Mouse (Mus musculus): Measurements from ENCODE around the gene Gm43518. TPM values are rescaled to one million over a fixed set of nuclear protein-coding genes. Genes with fewer than 3 reads are reported as not detected.

The Gm43518 gene
- polyA plus RNA-seq, 1 experiment from 2014 or later: 2.4 TPM

DNA sequence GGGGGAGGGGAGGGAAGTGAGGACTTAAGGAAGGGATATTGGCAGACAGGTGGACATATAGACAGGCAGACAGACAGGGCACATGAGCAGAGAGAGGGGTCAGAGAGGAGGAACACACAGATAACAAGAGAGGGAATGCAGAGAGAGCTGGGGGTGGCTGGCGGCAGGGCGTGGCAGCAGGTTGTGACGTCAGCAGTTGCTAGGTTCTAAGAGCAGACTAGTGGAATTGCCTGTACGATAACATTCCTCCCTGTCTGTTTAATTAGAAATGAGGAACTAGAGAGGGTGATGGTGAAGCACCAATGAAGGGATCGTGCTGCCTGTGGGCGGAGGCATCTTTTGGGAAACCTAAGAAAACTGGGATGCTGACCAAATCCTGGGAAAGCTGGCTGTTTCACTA, 35.5 kb upstream of the Gm43518 start:
- Histone ChIP-seq H3K36me3 (ENCODE audit: control insufficient read depth, insufficient read depth, low read length) (no peaks in the 10 kb centered on the region), H3K4me2 (replicated peaks; ENCODE audit: low read depth, low read length) (no peak overlapping the region), H3K4me3 (ENCODE audit: low read depth, low read length) (no peak overlapping the region), H3K27me3 (ENCODE audit: control insufficient read depth, insufficient read depth, low read length) (no peaks in the 10 kb centered on the region), H3K9ac (ENCODE audit: low read depth, low read length) (no peak overlapping the region), H3K4me1 (replicated peaks; ENCODE audit: control insufficient read depth, insufficient read depth, low read length) (no peaks in the 10 kb centered on the region), H3K9me3 (ENCODE audit: control insufficient read depth, low read length) (no peaks in the 10 kb centered on the region), H3K27ac (ENCODE audit: low read depth, low read length) (no peak overlapping the region)
- ATAC-seq (ENCODE audit: low FRiP score) (no peak), DNase-seq (ENCODE audit: low spot score) (peak; percentile 39)
- 50% methylated on average over 6 of the region's 6 CpGs for WGBS

DNA sequence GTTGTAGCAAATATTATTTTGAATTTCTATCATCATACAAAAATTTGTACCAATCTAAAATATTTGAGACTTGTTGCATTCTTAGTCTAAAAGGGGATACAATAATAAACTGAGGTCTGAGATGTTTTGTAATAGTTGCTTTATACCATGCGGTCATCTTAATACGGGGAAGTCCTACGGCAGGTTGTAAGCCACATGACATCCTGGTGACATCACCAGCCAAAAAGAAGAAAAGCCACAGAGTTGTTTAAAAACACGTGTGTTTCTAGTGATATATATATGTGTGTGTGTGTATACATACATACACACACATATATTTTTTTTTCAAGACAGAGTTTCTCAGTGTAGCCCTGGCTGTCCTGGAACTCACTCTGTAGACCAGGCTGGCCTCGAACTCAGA, 33.7 kb upstream of the Gm43518 start:
- H3K9me3 ChIP-seq (ENCODE audit: control insufficient read depth, low read length): no peaks in the 10 kb centered on the region
- no peak overlapping the region for H3K4me3 ChIP-seq (ENCODE audit: low read depth, low read length)
- no peak for ATAC-seq (ENCODE audit: low FRiP score)
- no peaks in the 10 kb centered on the region for H3K27me3 ChIP-seq (ENCODE audit: control insufficient read depth, insufficient read depth, low read length)
- H3K9ac ChIP-seq (ENCODE audit: low read depth, low read length): no peak overlapping the region
- no peak overlapping the region for H3K27ac ChIP-seq (ENCODE audit: low read depth, low read length)
- 95% methylated on average over 5 of the region's 5 CpGs for WGBS
- DNase-seq (ENCODE audit: low spot score): no peak
- H3K4me2 ChIP-seq (replicated peaks; ENCODE audit: low read depth, low read length): no peak overlapping the region
- no peaks in the 10 kb centered on the region for H3K4me1 ChIP-seq (replicated peaks; ENCODE audit: control insufficient read depth, insufficient read depth, low read length)
- no peaks in the 10 kb centered on the region for H3K36me3 ChIP-seq (ENCODE audit: control insufficient read depth, insufficient read depth, low read length)

- H3K27me3 ChIP-seq (ENCODE audit: control insufficient read depth, insufficient read depth, low read length): no peaks in the 10 kb centered on the region
- H3K36me3 ChIP-seq (ENCODE audit: control insufficient read depth, insufficient read depth, low read length): no peaks in the 10 kb centered on the region
- 88% methylated on average over 11 of the region's 11 CpGs for WGBS
- H3K27ac ChIP-seq (ENCODE audit: low read depth, low read length): no peak overlapping the region
- no peak overlapping the region for H3K4me3 ChIP-seq (ENCODE audit: low read depth, low read length)
- no peaks in the 10 kb centered on the region for H3K9me3 ChIP-seq (ENCODE audit: control insufficient read depth, low read length)
- H3K9ac ChIP-seq (ENCODE audit: low read depth, low read length): no peak overlapping the region
- H3K4me1 ChIP-seq (replicated peaks; ENCODE audit: control insufficient read depth, insufficient read depth, low read length): no peaks in the 10 kb centered on the region
- H3K4me2 ChIP-seq (replicated peaks; ENCODE audit: low read depth, low read length): no peak overlapping the region
- DNase-seq (ENCODE audit: low spot score) (no peak), ATAC-seq (ENCODE audit: low FRiP score) (no peak)
These were observed 30.8 kb upstream of the Gm43518 start for GRCm38 (mm10) chr5:123896395-123896794.

GRCm38 (mm10) chr5:123897352-123897751, 29.9 kb upstream of the Gm43518 start:
- Histone ChIP-seq H3K9me3 (ENCODE audit: control insufficient read depth, low read length) (no peaks in the 10 kb centered on the region), H3K4me1 (replicated peaks; ENCODE audit: control insufficient read depth, insufficient read depth, low read length) (no peaks in the 10 kb centered on the region), H3K27ac (ENCODE audit: low read depth, low read length) (no peak overlapping the region), H3K36me3 (ENCODE audit: control insufficient read depth, insufficient read depth, low read length) (no peaks in the 10 kb centered on the region), H3K4me3 (ENCODE audit: low read depth, low read length) (no peak overlapping the region), H3K9ac (ENCODE audit: low read depth, low read length) (no peak overlapping the region), H3K27me3 (ENCODE audit: control insufficient read depth, insufficient read depth, low read length) (no peaks in the 10 kb centered on the region), H3K4me2 (replicated peaks; ENCODE audit: low read depth, low read length) (no peak overlapping the region)
- DNase-seq (ENCODE audit: low spot score) (no peak), ATAC-seq (ENCODE audit: low FRiP score) (no peak)
- 89% methylated on average over 13 of the region's 13 CpGs for WGBS

- no peak overlapping the region for H3K4me2 ChIP-seq (replicated peaks; ENCODE audit: low read depth, low read length)
- H3K4me3 ChIP-seq (ENCODE audit: low read depth, low read length): no peak overlapping the region
- no peak overlapping the region for H3K9ac ChIP-seq (ENCODE audit: low read depth, low read length)
- H3K36me3 ChIP-seq (ENCODE audit: control insufficient read depth, insufficient read depth, low read length): peaks cover 3% of the 10 kb centered on the region; the same call in 1 of the 2 replicates
- ATAC-seq (ENCODE audit: low FRiP score): no peak
- H3K9me3 ChIP-seq (ENCODE audit: control insufficient read depth, low read length): no peaks in the 10 kb centered on the region
- WGBS: 74% methylated on average over 11 of the region's 11 CpGs
- no peaks in the 10 kb centered on the region for H3K27me3 ChIP-seq (ENCODE audit: control insufficient read depth, insufficient read depth, low read length)
- no peak for DNase-seq (ENCODE audit: low spot score)
- H3K4me1 ChIP-seq (replicated peaks; ENCODE audit: control insufficient read depth, insufficient read depth, low read length): 0 out of 2 replicates have a peak, but pooled peaks cover 2% of the 10 kb centered on the region
- no peak overlapping the region for H3K27ac ChIP-seq (ENCODE audit: low read depth, low read length)
These were observed 23.1 kb upstream of the Gm43518 start for GRCm38 (mm10) chr5:123904059-123904672.

DNA sequence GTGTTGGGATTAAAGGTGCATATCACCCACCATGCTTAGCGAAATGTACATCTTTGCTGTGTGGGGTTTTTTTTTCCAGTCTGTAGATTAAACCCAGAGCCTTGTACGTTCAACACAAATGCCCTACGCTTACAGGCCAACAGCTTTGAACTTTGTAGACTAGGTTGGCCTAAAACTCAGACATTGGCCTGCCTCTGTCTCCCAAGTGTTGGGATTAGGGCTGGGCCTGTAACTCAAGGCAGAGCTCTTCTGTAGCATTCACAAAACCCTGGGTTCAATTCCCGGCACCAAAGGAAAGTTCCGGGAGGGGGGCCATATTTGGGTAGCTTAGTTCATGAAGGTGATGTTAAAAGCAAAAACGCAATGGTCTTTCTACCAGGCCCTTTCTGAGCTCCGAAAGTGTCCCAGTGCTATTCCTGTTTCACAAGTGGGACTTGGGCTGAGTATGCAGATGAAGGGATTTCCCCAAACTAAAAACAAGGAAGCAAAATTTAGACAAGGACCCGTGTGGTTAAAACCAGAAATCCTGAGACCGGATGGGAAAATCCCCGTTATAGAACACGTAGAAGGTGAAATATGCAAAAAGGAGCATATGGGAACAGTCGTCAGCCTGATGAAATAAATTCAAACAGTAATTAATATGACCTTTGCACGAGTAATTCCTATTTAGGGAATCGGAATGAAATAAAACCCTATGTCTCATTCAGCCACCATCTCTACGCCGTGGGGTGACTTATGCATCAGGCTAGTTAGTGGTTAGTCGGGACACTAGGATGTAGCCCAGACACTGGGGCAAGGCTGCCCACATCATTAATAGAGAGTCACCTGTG, 20.9 kb upstream of the Gm43518 start:
- WGBS: 76% methylated on average over 17 of the region's 17 CpGs
- H3K27me3 ChIP-seq (ENCODE audit: control insufficient read depth, insufficient read depth, low read length): no peaks in the 10 kb centered on the region
- no peak overlapping the region for H3K4me2 ChIP-seq (replicated peaks; ENCODE audit: low read depth, low read length)
- 0 out of 2 replicates have a peak, but pooled peaks cover 2% of the 10 kb centered on the region for H3K4me1 ChIP-seq (replicated peaks; ENCODE audit: control insufficient read depth, insufficient read depth, low read length)
- DNase-seq (ENCODE audit: low spot score) (no peak), ATAC-seq (ENCODE audit: low FRiP score) (no peak)
- H3K27ac ChIP-seq (ENCODE audit: low read depth, low read length): no peak overlapping the region
- peaks cover 3% of the 10 kb centered on the region; the same call in 1 of the 2 replicates for H3K36me3 ChIP-seq (ENCODE audit: control insufficient read depth, insufficient read depth, low read length)
- no peak overlapping the region for H3K9ac ChIP-seq (ENCODE audit: low read depth, low read length)
- H3K4me3 ChIP-seq (ENCODE audit: low read depth, low read length): no peak overlapping the region; the same call in 1 of the 2 replicates
- H3K9me3 ChIP-seq (ENCODE audit: control insufficient read depth, low read length): no peaks in the 10 kb centered on the region

- Histone ChIP-seq H3K4me1 (replicated peaks; ENCODE audit: control insufficient read depth, insufficient read depth, low read length) (0 out of 2 replicates have a peak, but pooled peaks cover 2% of the 10 kb centered on the region), H3K9ac (ENCODE audit: low read depth, low read length) (peak within 1 kb of the TSS; percentile 97), H3K9me3 (ENCODE audit: control insufficient read depth, low read length) (no peaks in the 10 kb centered on the region), H3K27me3 (ENCODE audit: control insufficient read depth, insufficient read depth, low read length) (no peaks in the 10 kb centered on the region), H3K27ac (ENCODE audit: low read depth, low read length) (peak within 1 kb of the TSS; percentile 80), H3K4me2 (replicated peaks; ENCODE audit: low read depth, low read length) (peak within 1 kb of the TSS; percentile 86), H3K4me3 (ENCODE audit: low read depth, low read length) (peak within 1 kb of the TSS; percentile 96), H3K36me3 (ENCODE audit: control insufficient read depth, insufficient read depth, low read length) (peaks cover 3% of the 10 kb centered on the region; the same call in 1 of the 2 replicates)
- DNase-seq (ENCODE audit: low spot score) (peak; percentile 100), ATAC-seq (ENCODE audit: low FRiP score) (peak; percentile 98)
- WGBS: under 1% methylated on average over 49 of the region's 61 CpGs
These were observed 20.1 kb upstream of the Gm43518 start, which contains the start of gene Denr for GRCm38 (mm10) chr5:123906976-123907630. Denr (plus strand) TSS chr5:123907175.

- Histone ChIP-seq H3K27ac (ENCODE audit: low read depth, low read length) (peak overlapping the region; percentile 80), H3K36me3 (ENCODE audit: control insufficient read depth, insufficient read depth, low read length) (peaks cover 3% of the 10 kb centered on the region; the same call in 1 of the 2 replicates), H3K9ac (ENCODE audit: low read depth, low read length) (peak overlapping the region; percentile 97), H3K4me2 (replicated peaks; ENCODE audit: low read depth, low read length) (peak overlapping the region; percentile 86), H3K4me3 (ENCODE audit: low read depth, low read length) (peak overlapping the region; percentile 96), H3K27me3 (ENCODE audit: control insufficient read depth, insufficient read depth, low read length) (no peaks in the 10 kb centered on the region), H3K9me3 (ENCODE audit: control insufficient read depth, low read length) (no peaks in the 10 kb centered on the region), H3K4me1 (replicated peaks; ENCODE audit: control insufficient read depth, insufficient read depth, low read length) (0 out of 2 replicates have a peak, but pooled peaks cover 2% of the 10 kb centered on the region)
- DNase-seq (ENCODE audit: low spot score) (no peak), ATAC-seq (ENCODE audit: low FRiP score) (no peak; the same call in 1 of the 2 replicates)
- 5% methylated on average over 10 of the region's 10 CpGs for WGBS
These were observed 19.6 kb upstream of the Gm43518 start for GRCm38 (mm10) chr5:123907631-123907977.
